Mouse (Mus musculus): ENCODE data around the gene Olfr1036.
"Not testable (repeated sequence)": the region's sequence is repeated elsewhere in the genome, so short reads cannot be mapped to it uniquely, and the experiment has no call there.

Gene Olfr1036

GRCm38 (mm10) chr2:86073692-86074091, at the start of gene Olfr1036:
TSS of gene Olfr1036 (plus strand) at chr2:86073992.
- DNase-seq, result not testable (repeated sequence)

GRCm38 (mm10) chr2:86045561-86045960, 28.2 kb upstream of the Olfr1036 start, which contains the start of gene Olfr1034:
TSS of gene Olfr1034 (plus strand) at chr2:86045861.
- no peak for DNase-seq

- DNase-seq, result not testable (repeated sequence)
Measured at GRCm38 (mm10) chr2:86050777-86051176, 23.0 kb upstream of the Olfr1036 start.

- DNase-seq, result not testable (repeated sequence)
Measured at GRCm38 (mm10) chr2:86063766-86064165, 10.0 kb upstream of the Olfr1036 start.

GRCm38 (mm10) chr2:86070189-86070588, 3.6 kb upstream of the Olfr1036 start:
- DNase-seq, result no peak

- not testable (repeated sequence) for DNase-seq
Measured at GRCm38 (mm10) chr2:86080478-86080877, 6.7 kb downstream of the Olfr1036 start.

- DNase-seq, result no peak
Measured at GRCm38 (mm10) chr2:86087285-86087684, 13.5 kb downstream of the Olfr1036 start, which contains the start of gene Olfr1037. TSS of gene Olfr1037 (minus strand) at chr2:86087385.
